ENCODE assay signal across 24 mouse cellular contexts in the genomic region with DNA sequence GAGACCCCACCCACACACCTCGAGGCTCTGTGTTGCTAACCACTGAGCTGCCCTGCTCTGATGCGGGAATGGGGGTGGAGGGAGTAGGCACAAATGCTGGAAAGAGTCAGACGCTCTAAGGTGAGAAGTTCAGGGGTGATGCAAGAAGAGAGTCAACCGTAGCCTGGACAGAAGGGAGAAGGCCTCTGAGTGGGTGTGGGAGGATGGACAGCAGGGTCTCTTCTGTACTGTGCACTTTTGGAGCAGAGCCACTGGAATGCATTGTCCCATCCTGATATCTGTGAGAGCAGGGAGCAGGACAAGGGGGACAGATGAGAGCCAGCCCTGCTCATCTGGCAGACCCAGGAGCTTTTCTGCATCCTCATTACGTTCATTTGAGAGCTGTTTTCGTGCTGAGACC. TPM values are rescaled to one million over a fixed set of nuclear protein-coding genes. Genes with fewer than 3 reads are reported as not detected.
DNase-seq lines count a peak whose midpoint lies in the region; ATAC-seq and TF ChIP-seq lines count a peak whose summit lies in the region.
"Had no signal": no experiment of that assay in that cellular context is flagged by ENCODE, and none has a peak within 500 bp of the region (broad histone marks: within the 10 kb centered on the region; RNA-seq: fewer than 3 reads in every experiment).

No protein-coding gene starts in this region.

- H3K4me2 ChIP-seq in liver, embryonic 16.5 days (ENCODE audit: low read depth, low read length): no peak overlapping the region
- no peak overlapping the region for H3K4me2 ChIP-seq in liver, embryonic 12.5 days
- H3K4me2 ChIP-seq in lung, postnatal 0 days (replicated peaks; ENCODE audit: low read depth, low read length): no peak overlapping the region
- H3K4me2 ChIP-seq: forebrain, embryonic 13.5 days; heart, embryonic 11.5 days; hindbrain, embryonic 14.5 days had no signal

- H3K4me3 ChIP-seq in liver, embryonic 16.5 days (ENCODE audit: low read depth, low read length): no peak overlapping the region
- no peak overlapping the region for H3K4me3 ChIP-seq in liver, embryonic 12.5 days
- H3K4me3 ChIP-seq in lung, postnatal 0 days (ENCODE audit: low read depth, low read length): no peak overlapping the region
- H3K4me3 ChIP-seq in limb, embryonic 10.5 days: no peak overlapping the region
- H3K4me3 ChIP-seq: forebrain, embryonic 10.5 days; forebrain, embryonic 13.5 days; gastrocnemius, adult 2 months had no signal

- no peaks in the 10 kb centered on the region for H3K9me3 ChIP-seq in liver, embryonic 16.5 days (replicated peaks; ENCODE audit: control insufficient read depth, low read length)
- no peaks in the 10 kb centered on the region for H3K9me3 ChIP-seq in liver, embryonic 12.5 days (replicated peaks)
- H3K9me3 ChIP-seq in lung, postnatal 0 days (ENCODE audit: low read length): no peaks in the 10 kb centered on the region
- H3K9me3 ChIP-seq in limb, embryonic 10.5 days (replicated peaks): no peaks in the 10 kb centered on the region
- H3K9me3 ChIP-seq: forebrain, embryonic 10.5 days; forebrain, embryonic 13.5 days had no signal

- no peak for DNase-seq in lung, postnatal 0 days (ENCODE audit: low spot score)
- no peak for DNase-seq in lung, postnatal 4 days
- no peak for DNase-seq in limb, embryonic 10.5 days (ENCODE audit: low spot score)
- DNase-seq in adrenal gland, adult 8-10 months: no peak
- DNase-seq: adrenal gland, postnatal 10 days; adrenal gland, postnatal 36 days; cerebellum, adult 18-20 months; cerebellum, adult 9-10 months; cerebellum, postnatal 14 days; gastrocnemius, adult 2 months; gastrocnemius, postnatal 14 days; heart, adult 11 months; heart, postnatal 14 days; heart, postnatal 4 days had no signal

- peak; percentile 53 for ATAC-seq in liver, embryonic 16.5 days (ENCODE audit: low read depth)
- no peak for ATAC-seq in liver, embryonic 12.5 days
- ATAC-seq in lung, postnatal 0 days: peak; percentile 44; the same call in 1 of the 2 replicates
- ATAC-seq: activated CD4-positive, CD25-positive, alpha-beta regulatory T cell, adult 4 months; CD4-positive, CD25-positive, alpha-beta regulatory T cell, adult 4 months; forebrain, embryonic 13.5 days; forebrain, embryonic 16.5 days; hindbrain, postnatal 0 days had no signal

- WGBS in liver, embryonic 16.5 days (ENCODE audit: insufficient replicate concordance): 52% methylated on average over 6 of the region's 6 CpGs
- WGBS in liver, embryonic 12.5 days (ENCODE audit: insufficient replicate concordance): 51% methylated on average over 6 of the region's 6 CpGs
- WGBS in lung, postnatal 0 days: 56% methylated on average over 6 of the region's 6 CpGs
- 70% methylated on average over 6 of the region's 6 CpGs for WGBS in limb, embryonic 10.5 days

- no peak overlapping the region for H3K27ac ChIP-seq in liver, embryonic 16.5 days (ENCODE audit: low read length)
- no peak overlapping the region for H3K27ac ChIP-seq in liver, embryonic 12.5 days
- H3K27ac ChIP-seq in lung, postnatal 0 days (ENCODE audit: low read length): no peak overlapping the region
- 0 out of 2 replicates have a peak overlapping the region, but pooled peaks have one; percentile 25 for H3K27ac ChIP-seq in limb, embryonic 10.5 days
- H3K27ac ChIP-seq: forebrain, embryonic 10.5 days; forebrain, embryonic 13.5 days; gastrocnemius, adult 2 months; hindbrain, embryonic 14.5 days; hindbrain, postnatal 0 days had no signal

- no peaks in the 10 kb centered on the region for H3K4me1 ChIP-seq in liver, embryonic 16.5 days (ENCODE audit: control insufficient read depth, low read depth, low read length)
- H3K4me1 ChIP-seq in liver, embryonic 12.5 days: no peaks in the 10 kb centered on the region
- H3K4me1 ChIP-seq in lung, postnatal 0 days (ENCODE audit: insufficient read depth, low read depth, low read length): no peaks in the 10 kb centered on the region
- peaks cover 20% of the 10 kb centered on the region for H3K4me1 ChIP-seq in limb, embryonic 10.5 days
- H3K4me1 ChIP-seq: forebrain, embryonic 13.5 days had no signal

- no peak for TF ChIP-seq CTCF in lung, postnatal 0 days (IDR thresholded peaks at IDR 0.05)

- no peak for TF ChIP-seq EP300 in lung, postnatal 0 days (IDR thresholded peaks at IDR 0.05)

- H3K9ac ChIP-seq in liver, embryonic 16.5 days (ENCODE audit: low read depth, low read length): no peak overlapping the region
- no peak overlapping the region for H3K9ac ChIP-seq in liver, embryonic 12.5 days
- no peak overlapping the region for H3K9ac ChIP-seq in lung, postnatal 0 days (replicated peaks; ENCODE audit: low read depth)
- H3K9ac ChIP-seq: forebrain, embryonic 13.5 days; hindbrain, embryonic 14.5 days had no signal

- H3K27me3 ChIP-seq in liver, embryonic 16.5 days (ENCODE audit: control insufficient read depth, insufficient read depth, low read depth, low read length): no peaks in the 10 kb centered on the region
- H3K27me3 ChIP-seq in liver, embryonic 12.5 days (replicated peaks): no peaks in the 10 kb centered on the region
- no peaks in the 10 kb centered on the region for H3K27me3 ChIP-seq in lung, postnatal 0 days (replicated peaks; ENCODE audit: insufficient read depth, low read length)
- no peaks in the 10 kb centered on the region for H3K27me3 ChIP-seq in limb, embryonic 10.5 days (ENCODE audit: low read depth, poor library complexity, severe bottlenecking)
- H3K27me3 ChIP-seq: forebrain, embryonic 13.5 days had no signal

- H3K36me3 ChIP-seq in liver, embryonic 16.5 days (ENCODE audit: control insufficient read depth, insufficient read depth): no peaks in the 10 kb centered on the region
- H3K36me3 ChIP-seq in liver, embryonic 12.5 days: no peaks in the 10 kb centered on the region
- H3K36me3 ChIP-seq in lung, postnatal 0 days (ENCODE audit: insufficient read depth, low read length): no peaks in the 10 kb centered on the region
- H3K36me3 ChIP-seq in limb, embryonic 10.5 days: no peaks in the 10 kb centered on the region
- H3K36me3 ChIP-seq: forebrain, embryonic 10.5 days had no signal

RNA-seq across cellular contexts. Expression of gene Arntl, which starts 21.2 kb away (rescaled TPM):
- polyA plus RNA-seq in liver, embryonic 16.5 days (2015; fragmentation: Nextera tagmentation; extraction: Ambion mirVana): 8.4 and 9.7 TPM in 2 replicates
- polyA plus RNA-seq in liver, embryonic 12.5 days (2016; fragmentation: Nextera tagmentation; extraction: Ambion mirVana): 5.4 and 5.7 TPM in 2 replicates
- polyA plus RNA-seq in lung, postnatal 0 days (2015; fragmentation: Nextera tagmentation; extraction: Ambion mirVana): 12.7 and 13.4 TPM in 2 replicates
- polyA plus RNA-seq in limb, embryonic 10.5 days (2016; fragmentation: Nextera tagmentation; extraction: Ambion mirVana): 8.0 and 9.6 TPM in 2 replicates
- total RNA-seq in adrenal gland, adult 8-10 months (2022): 10 to 100 TPM in 3 of 4 experiments, 1 to 10 TPM in 1; 9.9 to 16.1 (median 11.2) TPM
